Mouse (Mus musculus): ENCODE results near the gene OR5BS1P. TPM values are rescaled to one million over a fixed set of nuclear protein-coding genes. Genes with fewer than 3 reads are reported as not detected.

Gene OR5BS1P
- polyA plus RNA-seq, 2 experiments: not detected

GRCm38 (mm10) chr15:98444561-98444960, 25.1 kb upstream of the OR5BS1P start:
- no peak overlapping the region for H3K4me3 ChIP-seq (replicated peaks; ENCODE audit: low read length)
- no peak overlapping the region for H3K4me2 ChIP-seq (replicated peaks; ENCODE audit: low read depth, low read length, severe bottlenecking)
- H3K9ac ChIP-seq (ENCODE audit: low read depth, low read length, severe bottlenecking): no peak overlapping the region
- H3K4me1 ChIP-seq (ENCODE audit: control insufficient read depth, insufficient read depth, low read length): no peaks in the 10 kb centered on the region
- H3K27me3 ChIP-seq (ENCODE audit: control insufficient read depth, insufficient read depth, low read length): no peaks in the 10 kb centered on the region
- ATAC-seq (ENCODE audit: low FRiP score, low read depth) (no peak), DNase-seq (ENCODE audit: low spot score) (no peak)
- H3K27ac ChIP-seq (replicated peaks; ENCODE audit: low read depth, low read length): no peak overlapping the region
- no peak for TF ChIP-seq POLR2A (IDR thresholded peaks at IDR 0.05; ENCODE audit: borderline replicate concordance, extremely low read depth, insufficient read depth, insufficient read length)
- WGBS: 79% methylated on average over 3 of the region's 3 CpGs
- no peaks in the 10 kb centered on the region for H3K9me3 ChIP-seq (ENCODE audit: control insufficient read depth, low read length)
- no peaks in the 10 kb centered on the region for H3K36me3 ChIP-seq (ENCODE audit: control insufficient read depth, insufficient read depth, low read length)

- WGBS: 66% methylated on average over 4 of the region's 4 CpGs
- Histone ChIP-seq H3K9ac (ENCODE audit: low read depth, low read length, severe bottlenecking) (no peak overlapping the region), H3K27ac (replicated peaks; ENCODE audit: low read depth, low read length) (no peak overlapping the region), H3K4me3 (replicated peaks; ENCODE audit: low read length) (no peak overlapping the region), H3K27me3 (ENCODE audit: control insufficient read depth, insufficient read depth, low read length) (no peaks in the 10 kb centered on the region), H3K9me3 (ENCODE audit: control insufficient read depth, low read length) (no peaks in the 10 kb centered on the region), H3K4me1 (ENCODE audit: control insufficient read depth, insufficient read depth, low read length) (no peaks in the 10 kb centered on the region), H3K4me2 (replicated peaks; ENCODE audit: low read depth, low read length, severe bottlenecking) (no peak overlapping the region), H3K36me3 (ENCODE audit: control insufficient read depth, insufficient read depth, low read length) (no peaks in the 10 kb centered on the region)
- DNase-seq (ENCODE audit: low spot score) (no peak), ATAC-seq (ENCODE audit: low FRiP score, low read depth) (no peak)
- no peak for TF ChIP-seq POLR2A (IDR thresholded peaks at IDR 0.05; ENCODE audit: borderline replicate concordance, extremely low read depth, insufficient read depth, insufficient read length)
Observed at GRCm38 (mm10) chr15:98448521-98448920, 21.2 kb upstream of the OR5BS1P start.

GRCm38 (mm10) chr15:98452288-98452687, 17.4 kb upstream of the OR5BS1P start, which contains the start of gene Olfr281:
Gene Olfr281 (plus strand): TSS chr15:98452588.
- Histone ChIP-seq H3K9ac (ENCODE audit: low read depth, low read length, severe bottlenecking) (no peak within 1 kb of the TSS), H3K27ac (replicated peaks; ENCODE audit: low read depth, low read length) (no peak within 1 kb of the TSS), H3K9me3 (ENCODE audit: control insufficient read depth, low read length) (no peaks in the 10 kb centered on the region), H3K27me3 (ENCODE audit: control insufficient read depth, insufficient read depth, low read length) (no peaks in the 10 kb centered on the region), H3K4me2 (replicated peaks; ENCODE audit: low read depth, low read length, severe bottlenecking) (no peak within 1 kb of the TSS), H3K36me3 (ENCODE audit: control insufficient read depth, insufficient read depth, low read length) (no peaks in the 10 kb centered on the region), H3K4me1 (ENCODE audit: control insufficient read depth, insufficient read depth, low read length) (no peaks in the 10 kb centered on the region), H3K4me3 (replicated peaks; ENCODE audit: low read length) (no peak within 1 kb of the TSS)
- no peak for ATAC-seq (ENCODE audit: low FRiP score, low read depth)
- TF ChIP-seq POLR2A (IDR thresholded peaks at IDR 0.05; ENCODE audit: borderline replicate concordance, extremely low read depth, insufficient read depth, insufficient read length): no peak
- WGBS: 93% methylated on average over 7 of the region's 7 CpGs
- DNase-seq (ENCODE audit: low spot score): no peak

GRCm38 (mm10) chr15:98471539-98471938, 1.8 kb downstream of the OR5BS1P start:
- ATAC-seq (ENCODE audit: low FRiP score, low read depth) (no peak), DNase-seq (ENCODE audit: low spot score) (no peak)
- Histone ChIP-seq H3K27me3 (ENCODE audit: control insufficient read depth, insufficient read depth, low read length) (no peaks in the 10 kb centered on the region), H3K4me2 (replicated peaks; ENCODE audit: low read depth, low read length, severe bottlenecking) (no peak overlapping the region), H3K9ac (ENCODE audit: low read depth, low read length, severe bottlenecking) (no peak overlapping the region), H3K9me3 (ENCODE audit: control insufficient read depth, low read length) (no peaks in the 10 kb centered on the region), H3K27ac (replicated peaks; ENCODE audit: low read depth, low read length) (no peak overlapping the region), H3K4me3 (replicated peaks; ENCODE audit: low read length) (no peak overlapping the region), H3K36me3 (ENCODE audit: control insufficient read depth, insufficient read depth, low read length) (no peaks in the 10 kb centered on the region), H3K4me1 (ENCODE audit: control insufficient read depth, insufficient read depth, low read length) (no peaks in the 10 kb centered on the region)
- TF ChIP-seq POLR2A (IDR thresholded peaks at IDR 0.05; ENCODE audit: borderline replicate concordance, extremely low read depth, insufficient read depth, insufficient read length): no peak
- WGBS: 88% methylated on average over 13 of the region's 13 CpGs

- TF ChIP-seq POLR2A (IDR thresholded peaks at IDR 0.05; ENCODE audit: borderline replicate concordance, extremely low read depth, insufficient read depth, insufficient read length): no peak
- Histone ChIP-seq H3K9me3 (ENCODE audit: control insufficient read depth, low read length) (no peaks in the 10 kb centered on the region), H3K27me3 (ENCODE audit: control insufficient read depth, insufficient read depth, low read length) (no peaks in the 10 kb centered on the region), H3K27ac (replicated peaks; ENCODE audit: low read depth, low read length) (no peak overlapping the region), H3K4me2 (replicated peaks; ENCODE audit: low read depth, low read length, severe bottlenecking) (no peak overlapping the region), H3K4me3 (replicated peaks; ENCODE audit: low read length) (no peak overlapping the region), H3K4me1 (ENCODE audit: control insufficient read depth, insufficient read depth, low read length) (no peaks in the 10 kb centered on the region), H3K9ac (ENCODE audit: low read depth, low read length, severe bottlenecking) (no peak overlapping the region), H3K36me3 (ENCODE audit: control insufficient read depth, insufficient read depth, low read length) (no peaks in the 10 kb centered on the region)
- WGBS: 75% methylated on average over 10 of the region's 10 CpGs
- ATAC-seq (ENCODE audit: low FRiP score, low read depth) (no peak), DNase-seq (ENCODE audit: low spot score) (no peak)
Observed at GRCm38 (mm10) chr15:98474958-98475357, 5.3 kb downstream of the OR5BS1P start.

GRCm38 (mm10) chr15:98475382-98475781, 5.7 kb downstream of the OR5BS1P start:
- ATAC-seq (ENCODE audit: low FRiP score, low read depth): no peak

More at GRCm38 (mm10) chr15:98475382-98475781, 5.7 kb downstream of the OR5BS1P start:
- no peak overlapping the region for H3K4me3 ChIP-seq (replicated peaks; ENCODE audit: low read length)
- no peak overlapping the region for H3K27ac ChIP-seq (replicated peaks; ENCODE audit: low read depth, low read length)
- H3K4me2 ChIP-seq (replicated peaks; ENCODE audit: low read depth, low read length, severe bottlenecking): no peak overlapping the region
- WGBS: 50% methylated on average over 10 of the region's 10 CpGs
- no peaks in the 10 kb centered on the region for H3K4me1 ChIP-seq (ENCODE audit: control insufficient read depth, insufficient read depth, low read length)
- no peaks in the 10 kb centered on the region for H3K27me3 ChIP-seq (ENCODE audit: control insufficient read depth, insufficient read depth, low read length)
- no peak overlapping the region for H3K9ac ChIP-seq (ENCODE audit: low read depth, low read length, severe bottlenecking)
- no peaks in the 10 kb centered on the region for H3K36me3 ChIP-seq (ENCODE audit: control insufficient read depth, insufficient read depth, low read length)
- TF ChIP-seq POLR2A (IDR thresholded peaks at IDR 0.05; ENCODE audit: borderline replicate concordance, extremely low read depth, insufficient read depth, insufficient read length): no peak
- DNase-seq (ENCODE audit: low spot score): no peak
- no peaks in the 10 kb centered on the region for H3K9me3 ChIP-seq (ENCODE audit: control insufficient read depth, low read length)
